Mouse (Mus musculus) CH12.LX (cell line): Measurements from ENCODE around the gene Mex3d. TPM values are rescaled to one million over a fixed set of nuclear protein-coding genes. Genes with fewer than 3 reads are reported as not detected.
A peak's percentile ranks its signal among the peaks of the same experiment; 100 is the strongest.

Experiments
- DNase-seq: peaks from one replicate; pipeline ENCODE4 v3.0.0-alpha.2; 2013; ENCODE audit errors: extremely low read depth
- H3K27ac ChIP-seq: 2 replicates; pipeline ENCODE4 v1.5.1; 2012; ENCODE audit warnings: low read depth, mild to moderate bottlenecking, control low read depth, moderate library complexity; ENCODE audit not compliant: insufficient read depth
- H3K27me3 ChIP-seq: replicated peaks from 2 replicates; pipeline ENCODE3; 2012; ENCODE audit warnings: inconsistent platforms
- H3K36me3 ChIP-seq, 2 experiments: replicated peaks in 1 of 2; 2 replicates each; pipeline versions ENCODE3 to v1.6.1; 2012; ENCODE audit warnings: inconsistent platforms in 1 of 2, low read length in 1 of 2, mild to moderate bottlenecking in 1 of 2, mixed read lengths in 1 of 2, moderate library complexity in 1 of 2; ENCODE audit not compliant: control insufficient read depth in 1 of 2, insufficient read depth in 1 of 2
- H3K4me1 ChIP-seq, 2 experiments: 2 replicates each; pipeline ENCODE4 v1.6.1; 2012; ENCODE audit warnings: inconsistent platforms in 1 of 2, moderate library complexity in 1 of 2; ENCODE audit not compliant: insufficient read depth in 2 of 2, control insufficient read depth in 1 of 2
- H3K4me2 ChIP-seq: 2 replicates; pipeline ENCODE4 v1.6.1; 2012; ENCODE audit warnings: low read depth, mild to moderate bottlenecking, control low read depth; ENCODE audit not compliant: poor library complexity, insufficient read depth, severe bottlenecking
- H3K4me3 ChIP-seq, 3 experiments: fragments of 150-350 bp in 1 of 3; sonication (generic) in 1 of 3; replicated peaks in 1 of 3; 2 replicates each; pipeline versions ENCODE3 to v1.5.1; 2011 to 2012; ENCODE audit warnings: low read depth in 2 of 3, low read length in 2 of 3, mild to moderate bottlenecking in 2 of 3, moderate library complexity in 2 of 3, control low read depth in 1 of 3, improper control_type of control experiment in 1 of 3, inconsistent platforms in 1 of 3, mixed read lengths in 1 of 3; ENCODE audit not compliant: poor library complexity in 1 of 3
- H3K79me2 ChIP-seq: replicated peaks from 2 replicates; pipeline ENCODE4 v1.6.1; 2012; ENCODE audit warnings: mild to moderate bottlenecking, moderate library complexity; ENCODE audit not compliant: control insufficient read depth, poor library complexity, insufficient read depth, severe bottlenecking; ENCODE audit errors: extremely low read depth
- H3K9ac ChIP-seq: 2 replicates; pipeline ENCODE4 v1.6.1; 2012; ENCODE audit warnings: low read depth, mild to moderate bottlenecking, control low read depth, moderate library complexity; ENCODE audit not compliant: insufficient read depth
- H3K9me3 ChIP-seq: replicated peaks from 2 replicates; pipeline ENCODE3; 2012; ENCODE audit warnings: low read length, inconsistent platforms, mixed read lengths
- BHLHE40 ChIP-seq: IDR thresholded peaks from 2 replicates; pipeline ENCODE4 v1.6.1; 2011; ENCODE audit warnings: mild to moderate bottlenecking, low read depth, low read length, improper control_type of control experiment
- CHD1 ChIP-seq: IDR thresholded peaks from 2 replicates; pipeline ENCODE4 v1.6.1; 2012; ENCODE audit warnings: low read depth, low read length, improper control_type of control experiment, inconsistent platforms
- CHD2 ChIP-seq: IDR thresholded peaks from 2 replicates; pipeline ENCODE4 v1.6.1; 2011; ENCODE audit warnings: low read length, improper control_type of control experiment
- HCFC1 ChIP-seq: IDR thresholded peaks from 2 replicates; pipeline ENCODE4 v1.6.1; 2012; ENCODE audit warnings: low read depth, mild to moderate bottlenecking, inconsistent platforms, low read length, improper control_type of control experiment
- MAX ChIP-seq: IDR thresholded peaks from 2 replicates; pipeline ENCODE4 v1.6.1; 2011; ENCODE audit warnings: low read length, improper control_type of control experiment
- MAZ ChIP-seq: IDR thresholded peaks from 2 replicates; pipeline ENCODE4 v1.6.1; 2012; ENCODE audit warnings: low read depth, mild to moderate bottlenecking, inconsistent platforms, low read length, improper control_type of control experiment, moderate library complexity
- MEF2A ChIP-seq: IDR thresholded peaks from 2 replicates; pipeline ENCODE4 v1.6.1; 2014; ENCODE audit warnings: low read depth, mild to moderate bottlenecking, inconsistent platforms, low read length, improper control_type of control experiment, borderline replicate concordance
- MXI1 ChIP-seq: IDR thresholded peaks from 2 replicates; pipeline ENCODE4 v1.6.1; 2011; ENCODE audit warnings: mild to moderate bottlenecking, low read depth, low read length, improper control_type of control experiment
- NELFE ChIP-seq: IDR thresholded peaks from 2 replicates; pipeline ENCODE4 v1.6.1; 2011; ENCODE audit warnings: low read depth, low read length, improper control_type of control experiment
- NRF1 ChIP-seq: IDR thresholded peaks from 2 replicates; pipeline ENCODE4 v1.6.1; 2014; ENCODE audit warnings: low read depth, mild to moderate bottlenecking, inconsistent platforms, low read length, improper control_type of control experiment, moderate library complexity
- PAX5 ChIP-seq: IDR thresholded peaks from 2 replicates; pipeline ENCODE4 v1.6.1; 2012; ENCODE audit warnings: low read length, inconsistent platforms, mixed read lengths
- POLR2A ChIP-seq: IDR thresholded peaks from 2 replicates; pipeline ENCODE4 v1.6.1; 2011; ENCODE audit warnings: low read depth, mild to moderate bottlenecking, improper control_type of control experiment, low read length
- RCOR1 ChIP-seq: conservative IDR thresholded peaks from 2 replicates; pipeline ENCODE4 v1.6.1; 2012; ENCODE audit warnings: low read depth, mild to moderate bottlenecking, inconsistent platforms, low read length, improper control_type of control experiment
- SIN3A ChIP-seq: IDR thresholded peaks from 2 replicates; pipeline ENCODE4 v1.6.1; 2012; ENCODE audit warnings: low read length, improper control_type of control experiment, inconsistent platforms
- SMC3 ChIP-seq: IDR thresholded peaks from 2 replicates; pipeline ENCODE4 v1.6.1; 2011; ENCODE audit warnings: low read depth, low read length, improper control_type of control experiment
- TBP ChIP-seq: conservative IDR thresholded peaks from 2 replicates; pipeline ENCODE4 v1.6.1; 2011; ENCODE audit warnings: low read depth, low read length, improper control_type of control experiment
- TCF12 ChIP-seq: IDR thresholded peaks from 2 replicates; pipeline ENCODE4 v1.6.1; 2014; ENCODE audit warnings: low read depth, mild to moderate bottlenecking, inconsistent platforms, low read length, improper control_type of control experiment
- USF1 ChIP-seq: IDR thresholded peaks from 2 replicates; pipeline ENCODE4 v1.6.1; 2014; ENCODE audit warnings: low read depth, mild to moderate bottlenecking, inconsistent platforms, low read length, improper control_type of control experiment
- USF2 ChIP-seq: conservative IDR thresholded peaks from 2 replicates; pipeline ENCODE4 v1.6.1; 2011; ENCODE audit warnings: low read depth, low read length, improper control_type of control experiment
- dilution Hi-C: fragments of 300-500 bp; cut with MboI; formaldehyde crosslinking; loops from 2 replicates; pipeline ENCODE4 v1.14.3; 2020; ENCODE audit warnings: low sequenced_read_pairs; ENCODE audit not compliant: extremely low pct_unique_long_range_greater_than_20kb, extremely low pct_ligation_motif_present
- in situ Hi-C: fragments of 300-500 bp; cut with MboI; formaldehyde crosslinking; loops from 3 replicates; pipeline ENCODE4 v1.14.3; 2019; ENCODE audit warnings: low sequenced_read_pairs, low pct_ligation_motif_present, low pct_unique_long_range_greater_than_20kb, mixed read lengths
- polyA plus RNA-seq: library from polyadenylated mRNA; unstranded; fragments of >175 nt; gene quantifications from 2 replicates; pipeline ENCODE4 v1.2.1, GENCODE M21; 2012; ENCODE audit warnings: low read depth; ENCODE audit not compliant: insufficient read length
- total RNA-seq, 2 experiments: library from RNA; depleted of rRNA; stranded (reverse); fragments of 300-350 nt in 1 of 2; fragments of >200 nt in 1 of 2; gene quantifications; 2 replicates each; pipeline ENCODE4 v1.2.3; 2012 to 2014

Mex3d gene
- total RNA-seq (2012; rRNA removed) (8.4 and 8.5 TPM in 2 replicates), total RNA-seq (2014; rRNA removed) (4.9 and 6.6 TPM in 2 replicates), polyA plus RNA-seq (4.7 and 5.9 TPM in 2 replicates)

GRCm38 (mm10) chr10:80387522-80387959 lies at the start of gene Mex3d:
Gene Mex3d (minus strand): TSS chr10:80387659.
- Histone ChIP-seq H3K9me3 (no peaks in the 10 kb centered on the region), H3K79me2 (no peaks in the 10 kb centered on the region), H3K36me3 (peaks cover 11 to 52% of the 10 kb centered on the region in 2 experiments), H3K4me2 (peak within 1 kb of the TSS; percentile 71), H3K4me3 (peak within 1 kb of the TSS; percentile 58 to 68 (median 61)), H3K27ac (no peak within 1 kb of the TSS), H3K4me1 (peaks cover 35 to 52% of the 10 kb centered on the region in 2 experiments), H3K9ac (peak within 1 kb of the TSS; percentile 57), H3K27me3 (no peaks in the 10 kb centered on the region)
- in situ Hi-C loops = loop anchor here (5.0 kb wide), 1 partner anchor 40 kb away; no protein-coding TSS in a partner anchor
- dilution Hi-C loops = no loop called here
- TF ChIP-seq NRF1 (peak; percentile 81), USF2 (peak; percentile 59), MAZ (peak; percentile 94), HCFC1 (peak; percentile 55), USF1 (peak; percentile 82), MXI1 (peak; percentile 77), MAX (peak; percentile 44; the same call in 1 of the 2 replicates), CHD2 (0 out of 2 replicates have a peak, but pooled peaks have one; percentile 20), TCF12 (peak; percentile 46; the same call in 1 of the 2 replicates), MEF2A (no peak), NELFE (0 out of 2 replicates have a peak, but pooled peaks have one; percentile 32), CHD1 (no peak), PAX5 (no peak), POLR2A (peak; percentile 73), RCOR1 (0 out of 2 replicates have a peak, but pooled peaks have one; percentile 14), SIN3A (0 out of 2 replicates have a peak, but pooled peaks have one; percentile 58), BHLHE40 (peak; percentile 99), TBP (no peak)
- peak; percentile 79 for DNase-seq

DNA sequence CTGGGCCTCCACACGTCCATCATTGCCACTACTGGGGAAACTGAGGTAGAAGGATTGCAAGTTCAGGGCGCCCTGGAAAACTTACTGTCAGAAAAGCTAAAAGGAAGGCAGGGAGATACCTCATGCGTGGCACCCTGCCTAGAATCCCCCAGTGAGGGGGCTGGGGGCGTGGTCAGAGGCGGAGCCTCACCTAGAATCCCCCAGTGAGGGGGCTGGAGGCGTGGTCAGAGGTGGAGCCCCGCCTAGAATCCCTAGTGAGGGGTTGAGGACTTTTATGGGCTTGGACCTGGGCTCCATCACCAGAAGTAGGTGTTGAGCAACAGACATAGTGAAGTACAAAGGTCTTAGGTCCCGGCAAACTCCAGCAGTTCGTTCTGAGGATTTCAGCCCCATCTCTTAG lies 48.8 kb upstream of the Mex3d start:
- Histone ChIP-seq H3K9ac (no peak overlapping the region; the same call in 1 of the 2 replicates), H3K79me2 (peaks cover 21% of the 10 kb centered on the region), H3K9me3 (no peaks in the 10 kb centered on the region), H3K4me2 (peak overlapping the region; percentile 27; the same call in 1 of the 2 replicates), H3K36me3 (no peaks in the 10 kb centered on the region), H3K4me3 (no peak overlapping the region), H3K27ac (peak overlapping the region; percentile 82), H3K4me1 (peaks cover 22 to 53% of the 10 kb centered on the region in 2 experiments), H3K27me3 (no peaks in the 10 kb centered on the region)
- dilution Hi-C loops = no loop called here
- no peak for TF ChIP-seq SMC3
- TF ChIP-seq POLR2A = peak; percentile 30; the same call in 1 of the 2 replicates
- in situ Hi-C loops = loop anchor here (25.0 kb wide), 1 partner anchor 251 kb away; the partner anchor contains the start of gene Mknk2
- DNase-seq = peak; percentile 78
